Mouse (Mus musculus) embryonic facial prominence, embryonic 11.5 days (tissue): ENCODE measurements around the gene Ddx46. TPM values are rescaled to one million over a fixed set of nuclear protein-coding genes. Genes with fewer than 3 reads are reported as not detected.
"Not testable (repeated sequence)": the region's sequence is repeated elsewhere in the genome, so short reads cannot be mapped to it uniquely, and the experiment has no call there.

Experiments used
- ATAC-seq: fragments of 200-750 bp; cut with Nextera tagmentation; replicated peaks from 2 replicates; pipeline ENCODE4 v1.8.0; 2017; ENCODE audit warnings: low read depth; ENCODE audit not compliant: insufficient number of reproducible peaks, low FRiP score, low TSS enrichment
- DNase-seq: peaks from one replicate; pipeline ENCODE4 v3.0.0-alpha.2; 2015; ENCODE audit warnings: low spot score
- H3K27ac ChIP-seq: fragments of 300-500 bp; sonication (generic); replicated peaks from 2 replicates; pipeline ENCODE4 v1.5.1; 2014; ENCODE audit warnings: mild to moderate bottlenecking, low read depth, low read length, control low read depth
- H3K27me3 ChIP-seq: fragments of 300-500 bp; sonication (generic); 2 replicates; pipeline ENCODE4 v1.6.1; 2014; ENCODE audit warnings: mild to moderate bottlenecking, low read length, moderate library complexity, mixed read lengths; ENCODE audit not compliant: control insufficient read depth, insufficient read depth
- H3K36me3 ChIP-seq: fragments of 300-500 bp; sonication (generic); replicated peaks from 2 replicates; pipeline ENCODE4 v1.6.1; 2014; ENCODE audit warnings: low read depth, mild to moderate bottlenecking, low read length, moderate library complexity, mixed read lengths; ENCODE audit not compliant: control insufficient read depth, insufficient read depth
- H3K4me1 ChIP-seq: fragments of 300-500 bp; sonication (generic); 2 replicates; pipeline ENCODE4 v1.6.1; 2014; ENCODE audit warnings: low read length, mixed read lengths; ENCODE audit not compliant: control insufficient read depth, insufficient read depth
- H3K4me2 ChIP-seq: fragments of 300-500 bp; sonication (generic); 2 replicates; pipeline ENCODE4 v1.6.1; 2014; ENCODE audit warnings: low read depth, mild to moderate bottlenecking, control low read depth, low read length, moderate library complexity
- H3K4me3 ChIP-seq: fragments of 300-500 bp; sonication (generic); 2 replicates; pipeline ENCODE4 v1.5.1; 2014; ENCODE audit warnings: low read depth, low read length, control low read depth
- H3K9ac ChIP-seq: fragments of 300-500 bp; sonication (generic); replicated peaks from 2 replicates; pipeline ENCODE4 v1.6.1; 2014; ENCODE audit warnings: mild to moderate bottlenecking, control low read depth, low read length
- H3K9me3 ChIP-seq: fragments of 300-500 bp; sonication (generic); replicated peaks from 2 replicates; pipeline ENCODE4 v1.6.1; 2016; ENCODE audit warnings: mild to moderate bottlenecking, low read length, inconsistent platforms, mixed read lengths; ENCODE audit not compliant: control insufficient read depth
- WGBS: fragments of 180-500 bp; shearing (Covaris S2); extraction: QIAGEN DNeasy Blood & Tissue Kit; methylation state at CpG from one replicate; pipeline ENCODE4 v1.1.7; 2014; 5-methylcytosine and 5-hydroxymethylcytosine counted together
- polyA plus RNA-seq: library from polyadenylated mRNA; unstranded; fragments of >200 nt; fragmentation: Nextera tagmentation; extraction: Ambion mirVana; gene quantifications from 2 replicates; pipeline ENCODE4 v1.2.1, GENCODE M21; 2014

Gene Ddx46
- polyA plus RNA-seq, 1 experiment from 2014 or later = 58.0 TPM

DNA sequence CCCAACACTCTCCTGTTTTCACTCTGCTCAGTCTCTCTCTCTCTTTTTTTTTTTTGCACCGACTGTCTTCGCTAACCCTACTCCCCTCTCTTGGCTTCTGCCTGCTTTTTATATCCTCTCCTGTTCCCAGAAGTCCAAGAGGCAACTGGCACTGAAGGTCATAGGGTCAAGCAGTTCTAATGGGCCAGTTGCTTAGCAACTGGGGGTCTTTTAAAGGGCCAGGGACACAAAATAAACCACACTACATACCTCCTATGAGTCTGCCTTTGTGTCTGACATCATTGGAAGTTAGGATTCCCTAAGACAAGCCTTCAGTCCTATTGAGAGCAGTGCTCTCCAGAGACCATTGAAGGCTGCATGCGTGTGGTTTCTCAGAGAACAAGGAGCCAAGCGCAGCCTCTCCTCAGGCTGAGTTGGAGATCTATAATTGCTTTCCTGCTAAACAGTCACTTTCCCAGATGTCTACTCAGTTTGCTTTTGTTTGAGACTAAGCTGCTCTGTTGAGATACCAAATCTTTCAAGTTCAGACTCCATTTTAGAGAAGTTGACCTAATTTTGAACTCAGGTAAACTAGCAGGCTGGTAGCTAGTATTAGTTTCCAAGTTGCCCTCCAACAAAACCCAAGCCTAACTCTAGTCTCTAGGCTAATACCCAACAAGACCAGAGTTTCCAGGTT lies 53.2 kb downstream of the Ddx46 start:
- no peak overlapping the region for H3K4me3 ChIP-seq
- WGBS = 25% methylated on average over 4 of the region's 4 CpGs
- no peaks in the 10 kb centered on the region for H3K9me3 ChIP-seq
- no peak overlapping the region for H3K9ac ChIP-seq
- DNase-seq (peak; percentile 56), ATAC-seq (no peak)
- no peak overlapping the region for H3K27ac ChIP-seq
- no peak overlapping the region for H3K4me2 ChIP-seq
- no peaks in the 10 kb centered on the region for H3K27me3 ChIP-seq
- no peaks in the 10 kb centered on the region for H3K36me3 ChIP-seq
- no peaks in the 10 kb centered on the region for H3K4me1 ChIP-seq

DNA sequence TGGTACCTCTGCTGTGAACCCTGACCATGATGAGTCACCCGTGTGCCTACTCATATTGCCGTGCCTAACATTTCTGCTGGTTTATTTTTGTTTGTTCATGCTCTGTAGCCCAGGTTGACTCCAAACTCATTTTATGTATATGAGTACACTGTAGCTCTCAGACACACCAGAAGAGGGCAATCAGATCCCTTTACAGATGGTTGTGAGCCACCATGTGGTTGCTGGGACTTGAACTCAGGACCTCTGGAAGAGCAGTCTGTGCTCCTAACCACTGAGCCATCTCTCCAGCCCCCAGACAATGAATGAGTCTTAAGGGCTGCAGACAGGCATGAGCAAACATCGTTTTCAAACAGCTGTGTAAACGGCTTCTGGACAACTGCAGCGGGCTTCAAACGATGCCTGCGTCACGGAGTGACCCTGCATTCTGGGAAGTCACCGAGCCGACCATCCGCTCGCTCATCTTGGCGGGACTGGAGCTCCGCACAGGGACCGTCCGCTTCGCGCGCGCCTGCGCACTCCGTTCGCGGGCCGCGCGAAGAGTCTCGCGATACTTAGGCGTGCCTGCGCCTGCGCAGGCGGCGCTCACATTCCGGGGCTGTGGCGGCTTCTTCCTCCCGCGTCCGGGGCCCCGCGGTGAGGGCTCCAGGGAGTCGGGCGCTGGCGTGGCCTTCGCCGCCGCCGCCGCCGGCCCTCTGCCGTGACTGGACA lies 57.9 kb downstream of the Ddx46 start, which contains the start of gene B230219D22Rik:
B230219D22Rik (plus strand) TSS at position 590 of the 708 bp plus-strand sequence.
- H3K4me2 ChIP-seq = peak within 1 kb of the TSS; percentile 73
- H3K4me1 ChIP-seq = peaks cover 4% of the 10 kb centered on the region; the same call in 1 of the 2 replicates
- H3K9me3 ChIP-seq = no peaks in the 10 kb centered on the region
- peak within 1 kb of the TSS; percentile 96 for H3K27ac ChIP-seq
- DNase-seq (peak; percentile 96), ATAC-seq (peak; percentile 91)
- no peaks in the 10 kb centered on the region for H3K36me3 ChIP-seq
- no peaks in the 10 kb centered on the region for H3K27me3 ChIP-seq
- H3K4me3 ChIP-seq = peak within 1 kb of the TSS; percentile 99
- WGBS = 2% methylated on average over 48 of the region's 51 CpGs
- peak within 1 kb of the TSS; percentile 100 for H3K9ac ChIP-seq

DNA sequence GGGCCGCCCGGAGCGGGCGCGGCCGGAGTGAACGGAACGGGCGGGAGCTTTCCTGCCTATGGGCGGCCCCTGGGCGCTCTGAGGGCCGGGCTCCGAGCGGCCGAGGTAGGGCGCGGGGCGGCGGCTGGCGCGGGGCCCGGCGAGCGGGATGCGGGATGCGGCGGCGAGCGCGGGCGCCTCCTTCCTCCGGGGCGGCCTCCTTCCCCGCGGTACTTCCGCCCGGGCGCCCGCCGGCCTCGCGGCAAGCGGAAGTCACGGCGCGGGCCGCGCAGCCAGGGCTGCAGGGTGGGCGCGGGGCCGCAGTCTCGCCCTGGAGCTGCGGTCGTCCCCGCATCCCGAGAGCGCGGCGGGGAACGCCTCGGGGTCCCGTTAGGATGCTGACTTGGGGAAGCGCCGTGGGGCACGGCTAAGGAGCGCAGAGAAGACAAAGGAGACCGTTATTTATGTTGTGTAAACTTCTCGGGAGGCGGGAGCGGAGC lies 58.5 kb downstream of the Ddx46 start:
- Histone ChIP-seq H3K27me3 (no peaks in the 10 kb centered on the region), H3K9me3 (no peaks in the 10 kb centered on the region), H3K36me3 (no peaks in the 10 kb centered on the region), H3K4me3 (peak overlapping the region; percentile 99), H3K4me1 (peaks cover 4% of the 10 kb centered on the region; the same call in 1 of the 2 replicates), H3K27ac (peak overlapping the region; percentile 96), H3K4me2 (peak overlapping the region; percentile 73), H3K9ac (peak overlapping the region; percentile 100)
- WGBS = 0% methylated on average over 53 of the region's 70 CpGs
- peak; percentile 49; the same call in 1 of the 2 replicates for ATAC-seq
- DNase-seq = peak; percentile 43

DNA sequence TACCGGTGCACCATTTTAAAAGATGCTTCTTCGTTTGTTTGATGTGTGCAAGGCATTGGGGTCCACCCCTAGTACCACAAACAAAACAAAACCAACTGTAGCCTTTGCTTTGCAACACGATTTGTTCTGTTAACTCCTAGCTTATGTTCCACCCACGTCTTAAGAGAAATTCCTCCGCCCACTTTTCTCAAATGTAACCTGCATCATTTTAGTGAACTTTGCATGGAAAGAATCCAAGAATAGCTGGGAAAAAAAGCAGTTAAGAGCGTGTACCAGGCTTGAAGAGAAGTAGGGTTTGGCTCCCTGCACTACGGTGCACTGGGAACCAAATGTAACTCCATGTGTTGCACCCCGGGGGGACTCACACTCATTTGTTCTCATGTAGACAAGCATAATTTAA lies 59.3 kb downstream of the Ddx46 start:
- Histone ChIP-seq H3K27ac (no peak overlapping the region), H3K27me3 (no peaks in the 10 kb centered on the region), H3K9ac (peak overlapping the region; percentile 100), H3K4me1 (peaks cover 4% of the 10 kb centered on the region; the same call in 1 of the 2 replicates), H3K4me3 (peak overlapping the region; percentile 99), H3K9me3 (no peaks in the 10 kb centered on the region), H3K36me3 (peaks cover 2% of the 10 kb centered on the region), H3K4me2 (peak overlapping the region; percentile 73)
- WGBS = 17% methylated on average over 8 of the region's 8 CpGs
- ATAC-seq = no peak
- DNase-seq = peak; percentile 22

DNA sequence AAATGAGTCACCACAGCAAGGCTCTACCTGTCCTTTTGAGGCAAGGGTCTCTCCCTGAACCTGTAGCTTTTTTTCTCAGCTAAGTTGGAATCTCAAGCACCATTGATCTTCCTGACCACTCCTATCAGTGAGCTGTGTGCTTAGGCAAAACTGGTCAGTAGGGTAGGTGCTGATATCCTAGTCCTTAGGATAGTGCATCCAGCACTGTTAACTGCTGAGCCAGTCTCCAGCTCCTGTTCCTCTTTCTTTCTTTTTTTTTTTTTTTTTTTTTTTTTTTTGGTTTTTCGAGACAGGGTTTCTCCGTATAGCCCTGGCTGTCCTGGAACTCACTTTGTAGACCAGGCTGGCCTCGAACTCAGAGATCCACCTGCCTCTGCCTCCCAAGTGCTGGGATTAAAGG lies 61.2 kb downstream of the Ddx46 start:
- ATAC-seq, H3K9me3 ChIP-seq, H3K27ac ChIP-seq, H3K27me3 ChIP-seq, H3K4me1 ChIP-seq, H3K4me2 ChIP-seq, DNase-seq, H3K9ac ChIP-seq, H3K4me3 ChIP-seq: not testable (repeated sequence)
- peaks cover 10% of the 10 kb centered on the region for H3K36me3 ChIP-seq
- WGBS = no CpG with 5 or more reads among the region's 3 CpGs

DNA sequence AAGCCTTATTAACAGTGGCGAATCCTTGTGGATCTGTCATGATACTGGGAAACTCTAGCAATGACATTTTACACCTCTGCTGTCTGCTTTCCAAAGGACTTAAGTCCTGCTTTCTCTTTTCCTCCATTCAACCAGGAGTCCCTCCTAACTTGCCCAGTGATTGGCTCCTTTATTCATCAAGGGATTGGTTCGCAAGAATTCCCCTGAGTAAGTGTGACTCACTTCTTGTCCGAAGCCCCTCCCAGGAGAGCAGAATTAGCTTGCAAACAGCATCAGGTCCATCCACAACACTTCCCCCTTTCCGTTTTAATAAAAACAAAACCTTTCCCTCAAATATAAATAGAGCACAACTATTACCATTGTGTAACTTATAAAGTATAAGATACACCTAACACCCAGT lies 69.5 kb downstream of the Ddx46 start:
- Histone ChIP-seq H3K4me2 (no peak overlapping the region), H3K27me3 (no peaks in the 10 kb centered on the region), H3K36me3 (peaks cover 14% of the 10 kb centered on the region), H3K9me3 (no peaks in the 10 kb centered on the region), H3K4me3 (no peak overlapping the region), H3K27ac (no peak overlapping the region), H3K4me1 (no peaks in the 10 kb centered on the region), H3K9ac (no peak overlapping the region)
- WGBS = 87% methylated on average over 4 of the region's 4 CpGs
- no peak for DNase-seq
- no peak for ATAC-seq

DNA sequence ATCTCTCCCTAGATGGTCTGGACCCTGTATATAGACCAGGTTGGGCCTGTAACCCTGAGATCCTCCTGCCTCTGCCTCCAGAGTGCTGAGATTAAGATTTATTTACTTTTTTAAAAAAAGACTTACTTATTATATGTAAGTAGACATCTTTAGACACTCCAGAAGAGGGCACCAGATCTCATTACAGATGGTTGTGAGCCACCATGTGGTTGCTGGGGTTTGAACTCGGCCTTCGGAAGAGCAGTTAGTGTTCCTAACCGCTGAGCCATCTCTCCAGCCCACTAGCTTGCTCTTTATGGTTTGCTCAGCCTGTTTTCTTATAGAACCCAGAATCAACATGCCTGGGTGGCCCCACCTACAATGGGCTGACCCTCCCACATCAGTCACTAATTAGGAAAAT lies 78.0 kb downstream of the Ddx46 start:
- DNase-seq (no peak), ATAC-seq (no peak)
- Histone ChIP-seq H3K27me3 (no peaks in the 10 kb centered on the region), H3K4me3 (no peak overlapping the region), H3K36me3 (no peaks in the 10 kb centered on the region), H3K9me3 (no peaks in the 10 kb centered on the region), H3K9ac (no peak overlapping the region), H3K27ac (no peak overlapping the region), H3K4me1 (no peaks in the 10 kb centered on the region), H3K4me2 (no peak overlapping the region)
- 91% methylated on average over 3 of the region's 3 CpGs for WGBS
